Mouse (Mus musculus): ENCODE data around the gene Cenps.
A peak's percentile ranks its signal among the peaks of the same experiment; 100 is the strongest.
"Not testable (repeated sequence)": the region's sequence is repeated elsewhere in the genome, so short reads cannot be mapped to it uniquely, and the experiment has no call there.

The Cenps gene

DNA sequence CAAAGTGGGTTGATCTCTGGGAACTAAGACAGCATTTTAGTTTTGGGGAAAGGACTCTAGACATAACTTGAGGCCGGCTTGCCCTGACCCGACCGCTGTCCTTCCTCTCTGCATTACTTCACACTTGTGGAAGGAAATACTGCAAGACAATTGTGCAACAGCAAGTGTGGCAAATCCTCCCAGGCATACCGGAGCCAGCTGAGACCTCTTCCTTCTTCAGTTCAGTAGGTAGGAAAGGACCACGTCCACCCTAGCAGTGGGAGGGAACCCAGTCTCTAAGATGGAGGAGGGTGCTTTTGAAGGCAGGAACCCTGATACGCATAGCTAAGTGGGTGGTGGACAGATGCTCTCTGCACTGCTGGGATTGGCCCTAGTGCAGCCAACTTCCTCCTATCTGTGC lies 18.3 kb upstream of the Cenps start:
- no peak for DNase-seq

DNA sequence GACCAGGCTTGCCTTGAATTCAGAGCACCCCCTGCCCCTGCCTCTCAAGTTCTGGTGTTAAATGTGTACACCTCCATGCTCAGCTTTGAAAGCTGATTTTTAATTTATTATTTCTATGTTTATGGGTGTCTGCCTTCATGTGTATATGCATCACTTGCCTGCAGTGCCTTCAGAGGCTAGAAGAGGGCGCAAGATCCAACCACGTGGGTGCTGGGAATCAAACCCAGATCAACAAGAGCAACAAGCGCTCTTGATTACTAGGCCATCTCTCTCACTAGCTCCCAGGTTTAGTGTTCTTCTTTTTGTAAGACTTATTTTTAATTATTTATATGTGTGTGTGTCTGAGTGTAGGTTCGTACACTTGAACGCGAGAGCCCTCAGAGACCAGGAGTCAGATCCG lies 17.4 kb upstream of the Cenps start:
- no peak for DNase-seq

DNA sequence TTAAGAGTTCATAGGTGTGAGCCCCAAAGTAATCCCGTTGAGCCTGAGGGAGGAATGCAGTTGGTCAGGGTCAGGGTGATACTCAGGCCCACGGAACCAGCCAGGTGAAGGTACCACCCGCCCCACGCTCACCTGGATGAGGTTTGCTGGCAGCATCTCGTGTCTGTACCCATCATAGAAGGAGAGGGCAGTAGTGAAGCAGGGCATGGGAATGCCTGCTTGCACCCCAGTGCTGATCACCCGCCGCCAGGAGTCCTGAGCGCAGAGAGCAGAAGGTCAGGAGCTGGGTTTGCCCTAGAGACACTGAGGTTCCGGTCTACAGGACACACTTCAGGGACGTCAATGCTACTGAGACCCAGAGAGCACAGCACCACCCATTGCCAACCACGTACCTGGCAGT lies 13.3 kb upstream of the Cenps start:
- DNase-seq: no peak

DNA sequence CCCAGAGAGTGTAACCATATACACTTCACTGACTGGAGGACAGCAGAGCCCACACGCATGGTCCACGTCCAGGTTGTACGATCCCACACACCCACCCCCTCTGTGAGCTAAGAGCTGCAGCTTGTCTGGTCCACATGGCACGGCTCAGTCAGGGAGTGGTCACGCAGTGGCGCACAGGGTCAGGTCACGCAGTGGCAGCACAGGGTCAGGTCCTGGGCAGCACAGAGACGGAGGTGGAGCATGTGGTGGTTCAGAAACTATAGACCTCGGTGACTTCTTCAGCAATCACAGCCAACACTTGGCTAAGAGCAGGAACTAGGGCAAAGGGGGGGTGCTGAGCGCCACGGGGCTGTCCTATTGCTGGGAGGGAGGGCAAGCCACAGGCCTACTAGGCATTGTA lies 12.8 kb upstream of the Cenps start:
- DNase-seq: no peak

DNA sequence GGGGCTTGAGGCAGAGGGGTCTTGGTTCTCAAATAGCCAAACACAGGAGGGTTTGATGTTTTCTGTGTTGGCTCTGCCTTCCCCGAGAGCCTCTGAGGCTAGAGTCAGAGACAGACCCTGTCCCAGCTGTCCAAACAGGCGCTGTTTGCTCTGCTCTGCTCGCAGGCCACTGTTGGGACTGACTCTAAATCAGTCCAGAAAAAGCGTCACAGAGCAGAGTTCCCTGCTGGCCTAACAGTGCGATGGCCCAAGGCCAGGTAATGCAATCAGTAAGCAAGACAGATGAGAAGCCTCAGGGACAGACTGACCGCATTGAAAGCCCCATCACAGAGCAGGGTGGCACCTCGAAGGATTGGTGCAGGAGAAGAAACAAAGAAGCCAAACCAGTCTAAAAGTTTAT lies 12.2 kb upstream of the Cenps start:
- DNase-seq: no peak

DNA sequence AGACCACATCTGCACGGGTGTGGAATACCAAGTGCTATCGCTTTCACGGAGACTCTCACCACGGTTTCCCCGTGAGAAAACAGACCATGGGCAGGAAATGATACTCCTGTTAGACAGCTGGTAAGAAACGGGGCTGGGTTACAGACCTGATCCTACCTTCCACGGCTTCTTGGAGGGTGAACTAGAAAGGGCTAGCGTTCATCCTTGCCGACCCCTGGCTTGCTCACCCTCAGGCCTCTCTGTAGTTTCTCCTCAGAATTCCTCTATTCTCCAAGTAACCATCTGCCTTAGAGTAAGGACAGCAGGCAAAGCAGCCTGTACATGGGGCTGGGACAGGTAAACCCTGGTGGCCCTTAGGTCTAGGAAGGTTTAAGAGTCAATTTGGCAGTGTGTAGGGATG lies 11.8 kb upstream of the Cenps start:
- no peak for DNase-seq

DNA sequence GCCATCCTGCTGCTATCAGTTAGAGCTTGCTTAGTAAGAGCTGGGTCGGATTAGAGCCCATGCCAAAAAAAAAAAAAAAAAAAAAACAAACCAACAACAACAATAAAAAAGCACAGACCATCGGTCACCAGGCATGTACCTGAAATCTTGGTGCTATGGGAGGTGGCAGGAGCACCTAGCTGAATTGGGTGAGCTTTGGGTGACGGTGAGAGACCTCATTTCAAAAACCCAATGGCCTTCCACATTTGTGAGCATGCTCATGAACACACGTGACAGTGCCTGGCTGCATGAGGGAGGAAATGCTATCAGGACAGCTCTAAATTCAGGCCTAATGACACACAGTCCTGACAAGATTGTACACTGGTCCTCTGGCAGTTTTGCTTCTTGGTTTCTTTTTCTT lies 10.7 kb upstream of the Cenps start:
- DNase-seq: no peak

DNA sequence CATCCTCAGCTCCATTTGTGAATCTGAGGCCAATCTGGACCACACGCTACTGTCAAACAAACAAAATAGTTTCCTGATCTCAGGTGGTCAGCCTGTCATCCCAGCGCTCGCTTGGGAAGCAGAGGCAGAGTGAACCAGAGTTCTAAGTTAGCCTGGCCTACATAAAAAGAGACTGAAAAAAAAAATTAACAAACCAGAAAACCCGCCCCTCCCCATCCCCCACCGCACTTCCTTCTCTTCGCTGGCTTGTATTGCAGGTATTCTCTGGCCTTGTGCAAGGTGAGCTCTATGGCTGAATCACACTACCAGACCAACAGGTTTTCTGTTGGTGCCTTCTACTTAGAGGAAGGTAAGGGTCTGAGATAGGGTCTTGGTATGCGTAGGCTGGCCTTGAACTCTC lies 10.1 kb upstream of the Cenps start:
- no peak for DNase-seq

DNA sequence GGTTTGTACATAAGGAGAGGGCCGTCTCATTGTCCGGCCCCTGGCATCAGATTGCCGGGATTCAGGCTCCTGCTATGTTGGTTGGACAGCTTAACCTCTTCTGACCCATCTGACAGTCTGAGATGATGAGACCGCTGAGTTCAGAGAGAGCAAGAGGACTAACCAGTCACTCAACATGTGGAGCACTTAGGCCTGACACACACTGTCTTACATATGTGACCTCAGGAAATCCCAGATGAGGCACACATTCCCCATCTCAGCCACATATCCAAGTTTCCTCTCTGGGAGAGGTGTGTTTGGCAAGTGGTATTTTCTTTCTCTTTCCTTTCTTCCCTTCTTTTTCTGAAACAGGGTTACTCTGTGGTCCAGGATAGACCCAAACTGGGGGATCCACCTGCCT lies 7.7 kb upstream of the Cenps start:
- DNase-seq: no peak

DNA sequence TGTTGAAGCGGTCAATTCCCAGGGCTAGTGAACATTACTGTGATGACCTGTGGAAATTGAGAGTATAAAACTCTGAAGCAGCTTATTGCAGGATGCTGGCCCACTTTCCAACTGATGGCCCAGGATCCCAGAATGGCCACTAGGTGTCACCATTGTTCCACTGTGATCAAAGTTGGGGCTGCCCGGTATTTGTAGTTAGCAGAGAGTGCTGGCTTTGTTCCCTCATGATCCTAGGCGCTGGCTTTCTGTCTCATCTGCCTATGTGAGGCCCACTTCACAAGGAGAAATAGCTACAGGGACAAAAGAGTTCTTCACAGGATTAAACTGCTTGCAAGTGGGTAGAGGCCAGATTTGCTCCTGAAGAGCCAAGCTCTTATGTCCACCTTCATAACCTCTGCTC lies 7.0 kb upstream of the Cenps start:
- peak; percentile 79 for DNase-seq

DNA sequence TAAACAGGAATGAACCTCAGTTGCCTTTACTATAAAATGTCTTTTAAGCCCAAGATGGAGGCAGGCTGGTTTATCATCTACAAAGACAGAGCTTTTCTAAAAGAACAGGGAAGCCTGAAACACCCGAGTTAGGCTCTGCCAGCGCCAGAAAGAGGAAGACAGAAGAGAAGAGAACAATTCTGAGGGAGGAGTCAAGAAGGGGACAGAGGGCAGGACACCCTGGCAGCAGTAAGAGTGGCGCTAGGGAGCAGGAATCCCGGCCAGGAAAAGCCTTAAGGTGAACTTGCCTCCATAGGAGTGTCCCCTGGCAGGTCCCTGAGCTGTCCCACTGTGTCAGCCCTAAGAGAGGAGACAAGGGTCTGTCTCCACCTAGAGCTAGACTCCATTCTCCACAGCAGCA lies 6.2 kb upstream of the Cenps start:
- no peak for DNase-seq

DNA sequence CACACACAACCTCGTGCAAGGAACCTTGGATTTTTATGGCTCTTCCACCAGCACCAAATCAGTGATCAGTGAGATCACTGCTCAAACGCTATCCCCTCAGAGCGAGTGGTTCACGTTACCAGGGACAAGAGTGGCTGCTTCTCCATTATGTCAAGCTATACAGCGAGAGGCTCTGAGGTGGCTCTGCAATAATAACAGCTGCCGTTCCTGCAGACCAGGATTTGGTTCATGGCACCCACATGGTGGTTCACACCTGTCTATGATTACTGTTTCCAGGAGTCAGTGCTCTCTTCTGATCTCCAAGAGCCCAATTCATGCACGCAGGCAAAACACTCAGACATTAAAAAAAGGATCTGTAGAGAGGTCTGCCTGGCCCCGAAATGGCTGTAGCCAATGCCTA lies 1.1 kb upstream of the Cenps start:
- no peak for DNase-seq

DNA sequence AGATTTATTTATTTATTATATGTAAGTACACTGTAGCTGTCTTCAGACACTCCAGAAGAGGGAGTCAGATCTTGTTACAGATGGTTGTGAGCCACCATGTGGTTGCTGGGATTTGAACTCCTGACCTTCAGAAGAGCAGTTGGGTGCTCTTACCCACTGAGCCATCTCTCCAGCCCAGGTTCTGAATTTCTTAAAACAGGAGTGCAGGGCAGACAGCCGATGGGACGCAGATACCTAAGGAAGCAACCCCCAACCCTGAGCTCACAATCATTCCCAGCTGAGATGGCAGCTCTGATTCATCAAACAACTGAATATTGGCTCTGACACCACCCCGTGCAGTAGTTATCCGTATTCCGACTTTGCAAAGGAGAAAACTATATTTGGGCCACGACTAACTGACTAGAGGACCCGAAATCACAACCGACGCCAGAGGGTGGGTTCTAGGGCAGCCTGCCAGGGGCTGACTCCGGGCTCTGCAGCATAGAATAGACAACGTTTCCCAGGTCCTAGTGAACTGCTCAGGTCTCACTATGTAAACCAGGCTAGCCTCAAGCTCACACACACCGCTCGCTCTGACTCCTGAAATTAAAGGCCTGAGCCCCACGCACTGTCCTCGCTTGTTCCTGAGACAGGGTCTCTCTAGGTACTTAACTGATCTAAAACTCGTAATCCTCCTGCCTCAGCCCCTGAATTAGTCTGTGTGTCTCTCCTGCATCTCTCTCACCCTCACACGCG lies 1.1 kb downstream of the Cenps start:
- DNase-seq: no peak

DNA sequence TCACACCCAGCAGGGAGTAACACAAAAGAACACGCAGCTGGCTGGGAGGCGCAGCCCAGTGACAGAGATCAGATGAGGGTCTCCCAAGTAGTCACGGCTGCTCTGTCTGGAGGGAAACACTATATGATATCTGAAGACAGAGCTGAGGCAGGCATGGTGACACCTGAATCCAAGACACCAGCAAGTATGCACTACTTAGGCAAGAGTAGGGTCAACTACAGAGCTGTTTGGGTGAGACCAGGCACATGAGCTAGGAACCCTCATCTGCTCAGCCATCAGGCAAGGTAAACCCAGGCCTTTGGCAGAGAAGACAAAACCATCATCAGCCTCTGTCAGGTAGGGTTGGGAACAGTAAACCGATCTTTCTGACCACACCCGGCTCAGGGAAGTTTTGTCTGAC lies 4.0 kb downstream of the Cenps start:
- DNase-seq: no peak

DNA sequence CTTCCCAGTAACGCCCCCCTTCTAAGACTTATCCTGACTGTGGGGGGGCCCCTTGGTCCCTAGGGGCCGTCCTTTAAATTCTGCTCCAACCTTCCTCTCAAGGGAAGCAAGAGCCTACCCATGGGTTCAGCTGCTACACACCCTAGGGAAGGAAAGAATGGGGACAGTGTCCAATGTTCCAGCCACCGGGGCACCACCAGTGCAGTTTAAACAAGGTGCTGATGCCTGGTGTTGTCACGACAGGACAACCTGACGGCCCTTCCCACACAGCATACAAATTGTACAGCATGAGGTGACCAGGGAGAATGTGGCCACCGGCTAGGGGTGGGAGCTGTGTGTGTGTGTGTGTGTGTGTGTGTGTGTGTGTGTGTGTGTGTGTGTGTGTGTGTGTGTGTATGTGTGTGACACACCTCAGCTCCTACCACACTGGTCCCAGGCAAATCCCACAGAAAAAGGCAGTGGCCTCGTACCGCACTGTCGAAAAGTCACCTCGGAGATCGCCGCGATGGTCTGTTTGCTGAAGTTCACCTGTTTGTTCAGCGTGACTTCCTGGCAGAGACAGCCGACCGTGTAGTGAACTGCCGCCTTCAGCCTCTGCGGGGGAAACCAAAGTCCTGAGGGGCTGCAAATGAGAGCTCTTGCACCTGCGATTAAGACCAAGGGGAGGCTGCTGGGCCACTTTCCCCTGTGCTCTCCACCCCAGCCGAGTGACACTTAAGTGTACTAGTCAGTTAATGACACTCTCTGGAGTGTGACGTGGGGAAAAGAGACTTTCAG lies 5.5 kb downstream of the Cenps start:
- no peak for DNase-seq

DNA sequence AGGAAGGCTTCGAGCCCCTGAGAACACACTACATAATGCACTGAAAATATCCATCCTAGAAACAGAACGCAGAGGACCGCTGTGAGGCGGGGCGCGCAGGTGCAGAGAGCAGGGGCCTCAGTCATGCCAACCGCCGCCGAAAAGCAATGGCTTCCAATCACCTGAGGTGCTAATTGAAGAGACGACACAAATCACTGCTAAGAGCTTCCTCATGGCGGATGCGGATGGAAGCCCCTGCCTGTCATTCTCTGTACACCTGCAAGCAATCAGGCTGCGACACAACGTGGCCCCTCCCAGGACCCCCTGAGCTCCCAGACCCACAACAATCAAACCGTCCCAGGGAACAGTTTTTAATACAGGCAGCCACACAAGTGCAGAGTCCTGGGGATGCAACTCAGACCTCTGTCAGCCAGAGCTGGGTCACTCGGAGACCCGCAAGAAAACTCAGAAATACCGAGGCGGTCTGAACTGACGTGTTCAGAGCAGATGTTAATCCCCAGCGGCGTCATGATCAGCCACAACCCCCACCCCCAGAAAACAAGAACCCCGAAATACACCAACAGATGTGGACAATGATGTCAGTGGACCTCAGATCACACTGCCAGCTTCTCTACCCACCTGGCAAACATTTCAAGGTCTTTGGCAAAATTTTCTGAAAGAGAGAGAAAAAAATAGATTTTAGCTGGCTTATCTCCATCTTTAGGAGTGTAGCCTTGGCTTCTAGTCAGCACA lies 6.2 kb downstream of the Cenps start:
- no peak for DNase-seq

DNA sequence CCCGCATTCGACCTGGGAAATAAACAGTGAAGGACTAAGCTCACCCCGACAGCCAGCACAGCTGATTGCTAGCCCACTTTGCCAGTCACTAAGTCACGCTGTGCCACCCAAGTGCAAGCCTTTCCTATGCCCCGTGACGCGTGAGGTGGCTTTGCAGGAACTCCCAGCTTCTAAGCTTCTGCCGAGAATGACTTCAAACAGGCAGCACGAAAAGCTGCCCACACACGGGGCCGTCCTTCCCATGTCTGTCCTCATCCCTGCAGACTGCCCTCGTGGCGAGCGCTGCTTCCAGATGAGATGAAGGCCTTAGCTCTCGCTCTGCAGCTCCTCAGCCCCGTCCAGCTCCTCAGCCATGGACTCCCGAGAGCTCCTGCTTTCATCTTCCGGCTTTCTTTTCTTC lies 9.0 kb downstream of the Cenps start:
- no peak for DNase-seq

DNA sequence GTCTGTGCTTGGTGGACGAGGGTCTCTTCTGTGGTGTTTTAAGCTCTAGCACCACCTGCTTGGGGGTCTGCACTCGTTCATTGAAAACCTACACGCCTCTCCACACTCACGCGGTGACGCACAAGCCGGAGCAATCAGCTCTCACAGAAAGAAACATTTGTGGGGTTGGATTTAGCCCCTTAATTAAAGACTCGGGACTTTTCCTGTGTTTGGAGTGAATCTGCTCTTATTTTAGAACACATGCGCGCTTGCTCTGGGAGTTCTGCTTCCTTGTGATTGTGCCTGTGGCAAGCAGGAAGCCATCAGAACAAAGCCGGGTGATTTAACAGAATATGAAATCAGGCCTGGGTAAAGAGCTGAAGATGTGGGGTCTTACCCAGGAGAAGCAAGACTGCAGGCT lies 10.8 kb downstream of the Cenps start, which contains the start of gene Cort:
Cort (minus strand) TSS at position 101 of the 400 bp plus-strand sequence.
- DNase-seq: no peak

DNA sequence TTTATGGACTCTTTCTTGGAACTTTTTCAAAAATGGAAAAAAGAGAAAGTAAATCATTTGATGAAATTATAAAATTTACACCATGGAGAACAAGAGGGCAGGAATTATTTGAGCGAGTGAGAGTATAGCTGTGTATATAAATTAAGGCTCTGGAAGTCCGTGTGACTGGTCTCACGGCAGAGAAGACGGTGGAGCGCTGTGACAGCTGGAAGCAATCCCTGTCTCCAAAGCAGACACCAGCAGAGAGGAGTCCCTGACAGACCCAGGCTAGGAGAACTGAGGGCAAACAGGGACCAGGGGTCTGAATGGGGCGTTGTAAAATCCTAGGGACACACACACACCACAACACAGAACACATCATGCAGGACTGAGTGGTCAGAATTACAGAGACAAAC lies 11.3 kb downstream of the Cenps start:
- DNase-seq: no peak

DNA sequence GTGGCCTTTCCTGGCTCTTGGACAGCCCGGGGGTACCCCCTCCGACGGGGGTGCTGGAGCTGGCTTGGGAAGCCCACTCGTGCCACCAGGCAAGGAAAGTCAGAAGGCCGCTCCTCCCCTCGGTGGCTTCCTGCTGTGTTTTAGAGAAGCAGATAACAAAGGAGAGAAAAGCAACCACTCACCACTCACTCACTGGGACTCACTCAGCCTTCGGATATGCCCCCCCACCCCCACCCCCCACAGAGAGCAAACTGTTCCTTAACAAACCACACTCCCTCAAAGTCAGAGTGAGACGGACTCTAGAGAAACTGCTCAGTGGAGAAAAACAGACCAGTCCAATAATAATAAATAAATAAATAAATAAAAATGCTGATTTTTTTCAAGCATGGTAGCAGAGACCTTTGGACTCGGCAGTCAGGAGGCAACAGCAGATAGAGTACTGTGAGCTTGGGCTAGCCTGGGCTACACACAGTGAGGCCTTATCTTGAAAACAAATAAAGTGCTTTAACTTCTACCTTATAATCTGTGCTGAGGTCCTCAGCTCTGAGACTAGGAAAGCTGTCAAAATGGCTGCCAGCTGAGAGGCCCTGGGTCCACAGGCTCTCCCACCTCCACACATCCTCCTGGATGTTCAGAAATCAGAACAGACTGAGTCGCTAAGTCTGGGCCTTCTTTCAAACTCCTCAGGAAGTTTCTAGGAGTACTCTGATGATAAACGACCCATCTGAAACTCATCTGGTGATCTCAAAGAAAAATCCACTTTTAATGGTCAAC lies 11.9 kb downstream of the Cenps start:
- DNase-seq: no peak

DNA sequence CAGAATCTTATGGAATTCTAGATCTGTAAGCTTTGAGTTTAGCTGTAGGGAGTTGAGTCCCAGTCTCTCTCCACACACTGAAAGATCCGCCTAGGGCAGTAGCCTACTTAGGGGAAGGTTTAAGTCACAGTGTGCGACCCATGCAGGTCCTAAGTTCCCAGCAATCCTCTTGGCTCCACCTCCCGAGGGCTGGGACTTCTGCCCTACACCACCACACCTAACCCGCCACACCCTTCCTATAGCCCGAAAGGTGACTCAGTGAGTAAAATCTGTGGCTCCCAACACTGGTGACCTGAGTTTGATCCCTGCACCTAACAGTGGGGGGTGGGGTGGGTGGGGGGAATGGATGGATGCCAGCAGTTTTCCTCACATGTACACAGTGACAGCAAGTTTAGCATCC lies 14.0 kb downstream of the Cenps start:
- DNase-seq: no peak

DNA sequence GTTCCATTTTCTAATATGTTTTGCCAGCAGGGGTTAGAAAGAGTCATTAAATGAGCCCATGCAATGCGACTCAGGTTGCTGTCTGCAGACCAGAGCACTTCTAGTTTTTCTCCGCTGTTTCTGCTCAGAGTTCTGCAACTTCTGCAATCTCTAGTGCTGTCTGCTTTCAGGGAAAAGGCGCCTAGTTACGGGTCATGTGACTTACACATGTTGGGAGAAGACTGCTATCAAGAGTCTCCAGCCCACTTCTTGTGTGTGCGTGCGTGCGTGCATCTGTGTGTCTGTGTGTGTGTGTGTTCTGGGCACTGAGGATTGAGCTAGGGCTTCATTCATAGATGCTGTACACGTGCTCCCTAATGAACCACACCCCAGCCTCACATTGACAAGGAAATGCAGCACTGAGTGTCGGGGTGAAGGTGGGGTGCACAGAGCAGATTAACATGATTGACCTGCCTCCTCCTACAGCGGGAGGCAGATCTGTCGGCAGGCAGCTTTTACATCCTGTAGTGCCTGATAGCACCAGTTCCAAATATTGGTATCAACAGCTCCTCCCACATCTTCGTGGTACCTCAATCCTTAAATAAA lies 17.4 kb downstream of the Cenps start:
- DNase-seq: not testable (repeated sequence)
